Mouse (Mus musculus): Measurements from ENCODE around the gene Adcy4. TPM values are rescaled to one million over a fixed set of nuclear protein-coding genes. Genes with fewer than 3 reads are reported as not detected.

Gene Adcy4
- polyA plus RNA-seq, 1 experiment, result 0.02 TPM

DNA sequence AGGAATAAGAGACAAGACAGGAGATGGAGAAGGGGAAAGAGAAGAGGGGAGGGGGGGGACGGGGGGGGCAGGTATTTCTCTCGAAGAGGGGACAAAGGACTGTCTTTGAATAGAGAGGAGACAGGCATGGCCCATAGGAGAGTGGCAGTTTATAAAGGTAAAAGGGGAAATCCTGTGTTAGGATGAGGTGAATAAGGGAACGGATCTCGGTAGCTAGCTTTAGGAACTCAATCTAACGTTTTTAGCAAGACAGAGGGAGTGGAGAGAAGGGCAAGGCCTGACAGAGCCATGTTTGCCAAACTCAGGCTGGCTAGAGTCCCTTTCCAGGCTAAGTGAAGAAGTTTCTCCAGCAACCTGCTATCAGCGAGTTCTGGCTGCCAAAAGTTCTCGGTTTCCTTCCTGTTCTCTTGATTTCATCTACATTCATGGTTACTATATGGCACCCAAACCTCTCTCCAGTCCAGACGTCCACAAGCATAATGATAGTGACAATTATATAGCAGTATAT, 61.4 kb downstream of the Adcy4 start:
- Histone ChIP-seq H3K27me3 (ENCODE audit: control insufficient read depth, insufficient read depth, insufficient read length) (no peaks in the 10 kb centered on the region), H3ac (ENCODE audit: control insufficient read depth, insufficient read length, low read depth) (no peak overlapping the region), H3K4me3 (ENCODE audit: insufficient read depth, poor library complexity, severe bottlenecking) (peak overlapping the region; percentile 43), H3K79me2 (ENCODE audit: control insufficient read depth, insufficient read depth) (no peaks in the 10 kb centered on the region), H3K79me3 (ENCODE audit: low read depth) (no peaks in the 10 kb centered on the region), H3K36me3 (ENCODE audit: control insufficient read depth, insufficient read depth) (peaks cover 3% of the 10 kb centered on the region)
- TF ChIP-seq USF1 (IDR thresholded peaks at IDR 0.05; ENCODE audit: low read depth) (no peak), MAX (IDR thresholded peaks at IDR 0.05) (no peak), MYOD1 (IDR thresholded peaks at IDR 0.05; ENCODE audit: control insufficient read depth, insufficient read length, low read depth) (no peak), MYOG (IDR thresholded peaks at IDR 0.05; ENCODE audit: control insufficient read depth, extremely low read depth, insufficient read length) (no peak), CEBPB (IDR thresholded peaks at IDR 0.05; ENCODE audit: low read depth) (no peak), CTCF (IDR thresholded peaks at IDR 0.05; ENCODE audit: control insufficient read depth, insufficient read depth, insufficient read length) (no peak), FOSL1 (IDR thresholded peaks at IDR 0.05; ENCODE audit: insufficient read depth, low read length, poor library complexity, severe bottlenecking) (no peak)

DNA sequence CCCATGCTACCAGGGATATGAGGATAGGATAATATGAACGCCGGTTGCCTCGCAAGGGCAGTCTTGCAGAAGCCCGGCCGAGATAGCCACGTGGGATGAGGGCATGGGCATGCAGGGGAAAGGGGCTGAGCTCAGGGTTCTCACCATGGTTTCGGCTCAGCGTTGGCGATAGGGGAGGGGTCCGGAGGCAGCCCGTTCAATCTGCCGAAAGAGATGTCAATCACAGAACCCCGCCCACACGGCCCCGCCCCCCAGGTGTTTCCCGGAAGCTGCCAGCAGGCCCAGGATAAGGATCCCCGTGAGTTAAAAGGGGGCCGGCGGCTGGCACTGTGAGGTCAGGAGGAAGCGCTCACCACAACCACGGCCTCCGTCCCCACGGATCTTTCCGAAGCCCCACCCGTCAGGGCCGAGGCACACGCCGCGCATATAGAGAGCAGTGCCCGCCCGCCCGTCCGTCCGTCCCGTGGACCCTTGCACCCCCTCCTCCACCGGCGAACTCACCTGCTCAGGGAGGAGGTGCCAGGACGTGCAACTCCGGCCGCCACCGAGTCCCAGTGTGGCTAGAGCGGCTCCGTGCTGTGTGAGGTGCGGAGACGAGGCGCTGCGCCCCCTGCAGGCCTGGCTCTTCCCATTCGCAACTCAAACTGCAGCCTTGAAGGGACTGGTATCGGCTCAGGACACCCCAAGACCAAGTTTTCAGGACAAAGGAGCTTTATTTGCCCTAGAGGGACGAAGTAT, 62.0 kb downstream of the Adcy4 start, which contains the start of gene Rabggta:
Gene Rabggta, minus strand, starts transcription at position 564 of the 738 bp plus-strand sequence.
- H3K79me3 ChIP-seq (ENCODE audit: low read depth), result no peaks in the 10 kb centered on the region
- TF ChIP-seq CTCF (IDR thresholded peaks at IDR 0.05; ENCODE audit: control insufficient read depth, insufficient read depth, insufficient read length) (peak; percentile 99), USF1 (IDR thresholded peaks at IDR 0.05; ENCODE audit: low read depth) (no peak), CEBPB (IDR thresholded peaks at IDR 0.05; ENCODE audit: low read depth) (no peak), FOSL1 (IDR thresholded peaks at IDR 0.05; ENCODE audit: insufficient read depth, low read length, poor library complexity, severe bottlenecking) (no peak), MYOD1 (IDR thresholded peaks at IDR 0.05; ENCODE audit: control insufficient read depth, insufficient read length, low read depth) (no peak), MYOG (IDR thresholded peaks at IDR 0.05; ENCODE audit: control insufficient read depth, extremely low read depth, insufficient read length) (no peak), MAX (IDR thresholded peaks at IDR 0.05) (peak; percentile 80)
- no peaks in the 10 kb centered on the region for H3K79me2 ChIP-seq (ENCODE audit: control insufficient read depth, insufficient read depth)
- H3ac ChIP-seq (ENCODE audit: control insufficient read depth, insufficient read length, low read depth), result peak within 1 kb of the TSS; percentile 91
- H3K4me3 ChIP-seq (ENCODE audit: insufficient read depth, poor library complexity, severe bottlenecking), result peak within 1 kb of the TSS; percentile 43
- H3K27me3 ChIP-seq (ENCODE audit: control insufficient read depth, insufficient read depth, insufficient read length), result no peaks in the 10 kb centered on the region
- H3K36me3 ChIP-seq (ENCODE audit: control insufficient read depth, insufficient read depth), result peaks cover 6% of the 10 kb centered on the region

GRCm38 (mm10) chr14:55721076-55721475, 62.8 kb downstream of the Adcy4 start:
- no peak for TF ChIP-seq CTCF (IDR thresholded peaks at IDR 0.05; ENCODE audit: control insufficient read depth, insufficient read depth, insufficient read length)
- TF ChIP-seq MYOD1 (IDR thresholded peaks at IDR 0.05; ENCODE audit: control insufficient read depth, insufficient read length, low read depth), result no peak
- peak; percentile 54 for TF ChIP-seq CEBPB (IDR thresholded peaks at IDR 0.05; ENCODE audit: low read depth)
- no peaks in the 10 kb centered on the region for H3K79me2 ChIP-seq (ENCODE audit: control insufficient read depth, insufficient read depth)
- H3ac ChIP-seq (ENCODE audit: control insufficient read depth, insufficient read length, low read depth), result no peak overlapping the region

GRCm38 (mm10) chr14:55720666-55721065, 63.2 kb downstream of the Adcy4 start:
- H3K79me2 ChIP-seq (ENCODE audit: control insufficient read depth, insufficient read depth), result no peaks in the 10 kb centered on the region
- no peaks in the 10 kb centered on the region for H3K27me3 ChIP-seq (ENCODE audit: control insufficient read depth, insufficient read depth, insufficient read length)
- no peak overlapping the region for H3ac ChIP-seq (ENCODE audit: control insufficient read depth, insufficient read length, low read depth)
- TF ChIP-seq MAX (IDR thresholded peaks at IDR 0.05), result no peak
- TF ChIP-seq FOSL1 (IDR thresholded peaks at IDR 0.05; ENCODE audit: insufficient read depth, low read length, poor library complexity, severe bottlenecking), result no peak
- no peak for TF ChIP-seq MYOD1 (IDR thresholded peaks at IDR 0.05; ENCODE audit: control insufficient read depth, insufficient read length, low read depth)
- no peak for TF ChIP-seq CTCF (IDR thresholded peaks at IDR 0.05; ENCODE audit: control insufficient read depth, insufficient read depth, insufficient read length)
- TF ChIP-seq CEBPB (IDR thresholded peaks at IDR 0.05; ENCODE audit: low read depth), result no peak
- no peak for TF ChIP-seq USF1 (IDR thresholded peaks at IDR 0.05; ENCODE audit: low read depth)
- TF ChIP-seq MYOG (IDR thresholded peaks at IDR 0.05; ENCODE audit: control insufficient read depth, extremely low read depth, insufficient read length), result no peak
- H3K36me3 ChIP-seq (ENCODE audit: control insufficient read depth, insufficient read depth), result peaks cover 8% of the 10 kb centered on the region
- H3K4me3 ChIP-seq (ENCODE audit: insufficient read depth, poor library complexity, severe bottlenecking), result no peak overlapping the region
- no peaks in the 10 kb centered on the region for H3K79me3 ChIP-seq (ENCODE audit: low read depth)

More at GRCm38 (mm10) chr14:55721076-55721475, 62.8 kb downstream of the Adcy4 start:
- peaks cover 8% of the 10 kb centered on the region for H3K36me3 ChIP-seq (ENCODE audit: control insufficient read depth, insufficient read depth)
- no peaks in the 10 kb centered on the region for H3K79me3 ChIP-seq (ENCODE audit: low read depth)
- H3K27me3 ChIP-seq (ENCODE audit: control insufficient read depth, insufficient read depth, insufficient read length), result no peaks in the 10 kb centered on the region
- peak overlapping the region; percentile 43 for H3K4me3 ChIP-seq (ENCODE audit: insufficient read depth, poor library complexity, severe bottlenecking)

- Histone ChIP-seq H3ac (ENCODE audit: control insufficient read depth, insufficient read length, low read depth) (no peak overlapping the region), H3K36me3 (ENCODE audit: control insufficient read depth, insufficient read depth) (peaks cover 8% of the 10 kb centered on the region), H3K79me3 (ENCODE audit: low read depth) (no peaks in the 10 kb centered on the region), H3K79me2 (ENCODE audit: control insufficient read depth, insufficient read depth) (no peaks in the 10 kb centered on the region), H3K27me3 (ENCODE audit: control insufficient read depth, insufficient read depth, insufficient read length) (no peaks in the 10 kb centered on the region), H3K4me3 (ENCODE audit: insufficient read depth, poor library complexity, severe bottlenecking) (no peak overlapping the region)
- TF ChIP-seq CTCF (IDR thresholded peaks at IDR 0.05; ENCODE audit: control insufficient read depth, insufficient read depth, insufficient read length) (no peak), CEBPB (IDR thresholded peaks at IDR 0.05; ENCODE audit: low read depth) (no peak), MYOD1 (IDR thresholded peaks at IDR 0.05; ENCODE audit: control insufficient read depth, insufficient read length, low read depth) (no peak), USF1 (IDR thresholded peaks at IDR 0.05; ENCODE audit: low read depth) (no peak), MYOG (IDR thresholded peaks at IDR 0.05; ENCODE audit: control insufficient read depth, extremely low read depth, insufficient read length) (no peak), MAX (IDR thresholded peaks at IDR 0.05) (no peak), FOSL1 (IDR thresholded peaks at IDR 0.05; ENCODE audit: insufficient read depth, low read length, poor library complexity, severe bottlenecking) (no peak)
Measured at GRCm38 (mm10) chr14:55719737-55720136, 64.2 kb downstream of the Adcy4 start.

Other genes with a start within 250 kb of the Adcy4 start
- gene Pck2, start 243.8 kb downstream of the Adcy4 start, polyA plus RNA-seq (2012; fragmentation: generic; extraction: Trizol), result 87.9 TPM
- 15.8 TPM for gene Dcaf11, start 224.1 kb downstream of the Adcy4 start, polyA plus RNA-seq (2012; fragmentation: generic; extraction: Trizol)
- 0.16 TPM for gene A730061H03Rik, start 223.7 kb downstream of the Adcy4 start, polyA plus RNA-seq (2012; fragmentation: generic; extraction: Trizol)
- gene Fitm1, start 208.5 kb downstream of the Adcy4 start, polyA plus RNA-seq (2012; fragmentation: generic; extraction: Trizol), result 0.40 TPM
- 63.7 TPM for gene Psme1, start 206.0 kb downstream of the Adcy4 start, polyA plus RNA-seq (2012; fragmentation: generic; extraction: Trizol)
- gene Emc9, start 198.8 kb downstream of the Adcy4 start, polyA plus RNA-seq (2012; fragmentation: generic; extraction: Trizol), result 7.5 TPM
- gene Psme2, start 193.0 kb downstream of the Adcy4 start, polyA plus RNA-seq (2012; fragmentation: generic; extraction: Trizol), result 110 TPM
- 9.4 TPM for gene Rnf31, start 192.4 kb downstream of the Adcy4 start, polyA plus RNA-seq (2012; fragmentation: generic; extraction: Trizol)
- 3.3 TPM for gene Irf9, start 180.5 kb downstream of the Adcy4 start, polyA plus RNA-seq (2012; fragmentation: generic; extraction: Trizol)
- gene Rec8, start 166.1 kb downstream of the Adcy4 start, polyA plus RNA-seq (2012; fragmentation: generic; extraction: Trizol), result not detected
- gene Ipo4, start 148.1 kb downstream of the Adcy4 start, polyA plus RNA-seq (2012; fragmentation: generic; extraction: Trizol), result 113 TPM
- 0.13 TPM for gene Gm49378, start 146.2 kb downstream of the Adcy4 start, polyA plus RNA-seq (2012; fragmentation: generic; extraction: Trizol)
- 72.9 TPM for gene Tm9sf1, start 140.3 kb downstream of the Adcy4 start, polyA plus RNA-seq (2012; fragmentation: generic; extraction: Trizol)
- 0.43 TPM for gene Tssk4, start 133.9 kb downstream of the Adcy4 start, polyA plus RNA-seq (2012; fragmentation: generic; extraction: Trizol)
- 16.5 TPM for gene Mdp1, start 123.6 kb downstream of the Adcy4 start, polyA plus RNA-seq (2012; fragmentation: generic; extraction: Trizol)
- 23.8 TPM for gene Gmpr2, start 112.2 kb downstream of the Adcy4 start, polyA plus RNA-seq (2012; fragmentation: generic; extraction: Trizol)
- gene Nedd8, start 112.0 kb downstream of the Adcy4 start, polyA plus RNA-seq (2012; fragmentation: generic; extraction: Trizol), result 478 TPM
- gene Tinf2, start 102.3 kb downstream of the Adcy4 start, polyA plus RNA-seq (2012; fragmentation: generic; extraction: Trizol), result 24.4 TPM
- 0.07 TPM for gene Tgm1, start 70.2 kb downstream of the Adcy4 start, polyA plus RNA-seq (2012; fragmentation: generic; extraction: Trizol)
- gene Rabggta, start 61.8 kb downstream of the Adcy4 start, polyA plus RNA-seq (2012; fragmentation: generic; extraction: Trizol), result 11.9 TPM
- 63.7 TPM for gene Dhrs1, start 38.4 kb downstream of the Adcy4 start, polyA plus RNA-seq (2012; fragmentation: generic; extraction: Trizol)
- gene Nop9, start 38.4 kb downstream of the Adcy4 start, polyA plus RNA-seq (2012; fragmentation: generic; extraction: Trizol), result 38.6 TPM
- gene Cideb, start 25.6 kb downstream of the Adcy4 start, polyA plus RNA-seq (2012; fragmentation: generic; extraction: Trizol), result 0.05 TPM
- gene Ltb4r2, start 22.7 kb downstream of the Adcy4 start, polyA plus RNA-seq (2012; fragmentation: generic; extraction: Trizol), result 0.09 TPM
- 0.05 TPM for gene Ltb4r1, start 18.1 kb downstream of the Adcy4 start, polyA plus RNA-seq (2012; fragmentation: generic; extraction: Trizol)
- gene Ripk3, start 4.8 kb upstream of the Adcy4 start, polyA plus RNA-seq (2012; fragmentation: generic; extraction: Trizol), result 0.55 TPM
- gene Nfatc4, start 39.0 kb upstream of the Adcy4 start, polyA plus RNA-seq (2012; fragmentation: generic; extraction: Trizol), result 1.2 TPM
- gene Nynrin, start 69.9 kb upstream of the Adcy4 start, polyA plus RNA-seq (2012; fragmentation: generic; extraction: Trizol), result 0.13 TPM
- gene Cbln3, start 100.3 kb upstream of the Adcy4 start, polyA plus RNA-seq (2012; fragmentation: generic; extraction: Trizol), result 0.05 TPM
- 3.6 TPM for gene Khnyn, start 100.9 kb upstream of the Adcy4 start, polyA plus RNA-seq (2012; fragmentation: generic; extraction: Trizol)
- gene Sdr39u1, start 116.2 kb upstream of the Adcy4 start, polyA plus RNA-seq (2012; fragmentation: generic; extraction: Trizol), result 4.7 TPM
- gene Cma1, start 160.6 kb upstream of the Adcy4 start, polyA plus RNA-seq (2012; fragmentation: generic; extraction: Trizol), result 0.90 TPM
- gene Cma2, start 166.9 kb upstream of the Adcy4 start, polyA plus RNA-seq (2012; fragmentation: generic; extraction: Trizol), result not detected
- 0.09 TPM for gene Mcpt1, start 233.9 kb upstream of the Adcy4 start, polyA plus RNA-seq (2012; fragmentation: generic; extraction: Trizol)
- gene Mcpt9, start 246.4 kb upstream of the Adcy4 start, polyA plus RNA-seq (2012; fragmentation: generic; extraction: Trizol), result not detected